Mouse (Mus musculus): ENCODE measurements around the gene 2610318N02Rik. TPM values are rescaled to one million over a fixed set of nuclear protein-coding genes. Genes with fewer than 3 reads are reported as not detected.

2610318N02Rik gene
- polyA plus RNA-seq, 1 experiment from 2014 or later: 34.5 TPM

GRCm38 (mm10) chr16:17096938-17097337, 28.0 kb downstream of the 2610318N02Rik start:
- H3K4me2 ChIP-seq (replicated peaks): no peak overlapping the region
- peak; percentile 85 for ATAC-seq
- no peak overlapping the region for H3K9ac ChIP-seq
- no peaks in the 10 kb centered on the region for H3K4me1 ChIP-seq (replicated peaks)
- no peaks in the 10 kb centered on the region for H3K9me3 ChIP-seq
- no peaks in the 10 kb centered on the region for H3K27me3 ChIP-seq (replicated peaks)
- peaks cover 48% of the 10 kb centered on the region for H3K36me3 ChIP-seq
- no peak overlapping the region for H3K4me3 ChIP-seq (replicated peaks)
- H3K27ac ChIP-seq: no peak overlapping the region
- WGBS: 76% methylated on average over 3 of the region's 3 CpGs

GRCm38 (mm10) chr16:17088346-17088745, 36.6 kb downstream of the 2610318N02Rik start:
- H3K4me3 ChIP-seq (replicated peaks): no peak overlapping the region
- no peak overlapping the region for H3K9ac ChIP-seq
- no peaks in the 10 kb centered on the region for H3K9me3 ChIP-seq
- ATAC-seq: no peak
- no peak overlapping the region for H3K4me2 ChIP-seq (replicated peaks)
- H3K36me3 ChIP-seq: peaks cover 55% of the 10 kb centered on the region
- 85% methylated on average over 3 of the region's 3 CpGs for WGBS
- no peak overlapping the region for H3K27ac ChIP-seq
- no peaks in the 10 kb centered on the region for H3K4me1 ChIP-seq (replicated peaks)
- H3K27me3 ChIP-seq (replicated peaks): no peaks in the 10 kb centered on the region

- Histone ChIP-seq H3K4me3 (replicated peaks) (no peak overlapping the region), H3K9me3 (no peaks in the 10 kb centered on the region), H3K36me3 (peaks cover 41% of the 10 kb centered on the region), H3K9ac (no peak overlapping the region), H3K4me2 (replicated peaks) (no peak overlapping the region), H3K4me1 (replicated peaks) (0 out of 2 replicates have a peak, but pooled peaks cover 2% of the 10 kb centered on the region), H3K27ac (no peak overlapping the region), H3K27me3 (replicated peaks) (no peaks in the 10 kb centered on the region)
- whole genome bisulfite sequencing: 79% methylated on average over 13 of the region's 13 CpGs
- no peak for ATAC-seq
These were observed 38.2 kb downstream of the 2610318N02Rik start for GRCm38 (mm10) chr16:17086669-17087193.

- 65% methylated on average over 3 of the region's 3 CpGs for WGBS
- Histone ChIP-seq H3K4me3 (replicated peaks) (no peak overlapping the region), H3K9me3 (no peaks in the 10 kb centered on the region), H3K36me3 (peaks cover 44% of the 10 kb centered on the region), H3K27ac (no peak overlapping the region), H3K4me2 (replicated peaks) (no peak overlapping the region), H3K9ac (no peak overlapping the region), H3K27me3 (replicated peaks) (no peaks in the 10 kb centered on the region), H3K4me1 (replicated peaks) (0 out of 2 replicates have a peak, but pooled peaks cover 2% of the 10 kb centered on the region)
- ATAC-seq: no peak
These were observed 38.7 kb downstream of the 2610318N02Rik start for GRCm38 (mm10) chr16:17086241-17086640.

- 0 out of 2 replicates have a peak, but pooled peaks cover 2% of the 10 kb centered on the region for H3K4me1 ChIP-seq (replicated peaks)
- H3K36me3 ChIP-seq: peaks cover 43% of the 10 kb centered on the region
- H3K9ac ChIP-seq: no peak overlapping the region
- H3K4me3 ChIP-seq (replicated peaks): no peak overlapping the region
- no peaks in the 10 kb centered on the region for H3K27me3 ChIP-seq (replicated peaks)
- H3K9me3 ChIP-seq: no peaks in the 10 kb centered on the region
- H3K4me2 ChIP-seq (replicated peaks): no peak overlapping the region
- 79% methylated on average over 4 of the region's 4 CpGs for WGBS
- ATAC-seq: no peak
- H3K27ac ChIP-seq: no peak overlapping the region
These were observed 39.3 kb downstream of the 2610318N02Rik start for GRCm38 (mm10) chr16:17085636-17086035.

GRCm38 (mm10) chr16:17082121-17082792, 42.7 kb downstream of the 2610318N02Rik start:
- H3K9ac ChIP-seq: no peak overlapping the region
- ATAC-seq: peak; percentile 75
- WGBS: 80% methylated on average over 6 of the region's 6 CpGs
- 0 out of 2 replicates have a peak, but pooled peaks cover 2% of the 10 kb centered on the region for H3K4me1 ChIP-seq (replicated peaks)
- H3K27me3 ChIP-seq (replicated peaks): no peaks in the 10 kb centered on the region
- H3K36me3 ChIP-seq: peaks cover 9% of the 10 kb centered on the region
- no peak overlapping the region for H3K4me2 ChIP-seq (replicated peaks)
- no peaks in the 10 kb centered on the region for H3K9me3 ChIP-seq
- no peak overlapping the region for H3K27ac ChIP-seq
- H3K4me3 ChIP-seq (replicated peaks): no peak overlapping the region

GRCm38 (mm10) chr16:17078101-17078500, 46.9 kb downstream of the 2610318N02Rik start:
- H3K4me2 ChIP-seq (replicated peaks): no peak overlapping the region
- no peaks in the 10 kb centered on the region for H3K27me3 ChIP-seq (replicated peaks)
- H3K36me3 ChIP-seq: 0 out of 2 replicates have a peak, but pooled peaks cover 3% of the 10 kb centered on the region
- no peak overlapping the region for H3K27ac ChIP-seq
- no peak overlapping the region for H3K9ac ChIP-seq
- H3K9me3 ChIP-seq: no peaks in the 10 kb centered on the region
- H3K4me1 ChIP-seq (replicated peaks): 0 out of 2 replicates have a peak, but pooled peaks cover 2% of the 10 kb centered on the region
- 88% methylated on average over 7 of the region's 7 CpGs for WGBS
- no peak overlapping the region for H3K4me3 ChIP-seq (replicated peaks)
- no peak for ATAC-seq

GRCm38 (mm10) chr16:17076869-17077268, 48.1 kb downstream of the 2610318N02Rik start:
- Histone ChIP-seq H3K4me2 (replicated peaks) (no peak overlapping the region), H3K36me3 (0 out of 2 replicates have a peak, but pooled peaks cover 3% of the 10 kb centered on the region), H3K4me1 (replicated peaks) (0 out of 2 replicates have a peak, but pooled peaks cover under 1% of the 10 kb centered on the region), H3K9me3 (no peaks in the 10 kb centered on the region), H3K4me3 (replicated peaks) (no peak overlapping the region), H3K27me3 (replicated peaks) (no peaks in the 10 kb centered on the region), H3K9ac (no peak overlapping the region), H3K27ac (no peak overlapping the region)
- no peak for ATAC-seq

- Histone ChIP-seq H3K4me1 (replicated peaks) (no peaks in the 10 kb centered on the region), H3K27ac (no peak overlapping the region), H3K36me3 (no peaks in the 10 kb centered on the region), H3K4me2 (replicated peaks) (no peak overlapping the region), H3K4me3 (replicated peaks) (no peak overlapping the region), H3K9ac (no peak overlapping the region), H3K9me3 (no peaks in the 10 kb centered on the region), H3K27me3 (replicated peaks) (no peaks in the 10 kb centered on the region)
- no peak for ATAC-seq
- WGBS: 94% methylated on average over 2 of the region's 2 CpGs
These were observed 48.7 kb downstream of the 2610318N02Rik start for GRCm38 (mm10) chr16:17076301-17076700.

GRCm38 (mm10) chr16:17073000-17073399, 52.0 kb downstream of the 2610318N02Rik start:
- ATAC-seq: no peak
- H3K4me2 ChIP-seq (replicated peaks): no peak overlapping the region
- WGBS: 90% methylated on average over 7 of the region's 7 CpGs
- H3K27ac ChIP-seq: no peak overlapping the region
- no peaks in the 10 kb centered on the region for H3K4me1 ChIP-seq (replicated peaks)
- H3K36me3 ChIP-seq: no peaks in the 10 kb centered on the region
- H3K27me3 ChIP-seq (replicated peaks): no peaks in the 10 kb centered on the region
- H3K9ac ChIP-seq: no peak overlapping the region
- H3K9me3 ChIP-seq: no peaks in the 10 kb centered on the region
- no peak overlapping the region for H3K4me3 ChIP-seq (replicated peaks)

- Histone ChIP-seq H3K9ac (no peak overlapping the region), H3K27me3 (replicated peaks) (no peaks in the 10 kb centered on the region), H3K4me1 (replicated peaks) (no peaks in the 10 kb centered on the region), H3K4me2 (replicated peaks) (peak overlapping the region; percentile 86), H3K4me3 (replicated peaks) (peak overlapping the region; percentile 84), H3K27ac (no peak overlapping the region), H3K36me3 (no peaks in the 10 kb centered on the region), H3K9me3 (no peaks in the 10 kb centered on the region)
- ATAC-seq: no peak
- WGBS: 39% methylated on average over 6 of the region's 6 CpGs
These were observed 54.3 kb downstream of the 2610318N02Rik start for GRCm38 (mm10) chr16:17070716-17071115.

- H3K36me3 ChIP-seq: no peaks in the 10 kb centered on the region
- peak; percentile 97 for ATAC-seq
- H3K4me1 ChIP-seq (replicated peaks): no peaks in the 10 kb centered on the region
- H3K9ac ChIP-seq: peak within 1 kb of the TSS; percentile 74
- peak within 1 kb of the TSS; percentile 84 for H3K4me3 ChIP-seq (replicated peaks)
- WGBS: under 1% methylated on average over 56 of the region's 76 CpGs
- H3K27me3 ChIP-seq (replicated peaks): no peaks in the 10 kb centered on the region
- peak within 1 kb of the TSS; percentile 86 for H3K4me2 ChIP-seq (replicated peaks)
- H3K9me3 ChIP-seq: no peaks in the 10 kb centered on the region
- H3K27ac ChIP-seq: peak within 1 kb of the TSS; percentile 89
These were observed 55.2 kb downstream of the 2610318N02Rik start, which contains the start of gene Ypel1 for GRCm38 (mm10) chr16:17069511-17070443. Ypel1 (plus strand) TSS chr16:17069696.

Data from intestine, embryonic 15.5 days (tissue).